Mouse (Mus musculus) heart, adult 2 months (tissue): ENCODE data around the gene Immp1l.

Experiments used
- CTCF ChIP-seq: fragments of 200-600 bp; IDR thresholded peaks from 2 replicates; pipeline ENCODE4 v1.8.1; 2022; ENCODE audit warnings: antibody characterized with exemption, mild to moderate bottlenecking, moderate library complexity
- POLR2A ChIP-seq: fragments of 200-500 bp; IDR thresholded peaks from 2 replicates; pipeline ENCODE4 v1.6.1; 2011; ENCODE audit warnings: mild to moderate bottlenecking, low read depth, low read length, control low read depth; ENCODE audit not compliant: insufficient read depth

- TF ChIP-seq CTCF (no peak), POLR2A (no peak)
These were observed 314 bp downstream of the Immp1l start for GRCm38 (mm10) chr2:105904757-105905146.
